Mouse (Mus musculus) mature B cell (primary cell): ENCODE data around the gene Fdx1.

Experiments used
- in situ Hi-C: fragments of 300-500 bp; cut with MboI; formaldehyde crosslinking; loops from 2 replicates; pipeline ENCODE4 v1.14.3; 2019

Fdx1 gene

GRCm38 (mm10) chr9:51964110-51964509 lies 754 bp upstream of the Fdx1 start:
- in situ Hi-C loops, result no loop called here

- in situ Hi-C loops, result no loop called here
Measured at GRCm38 (mm10) chr9:51961190-51961909, 2.0 kb downstream of the Fdx1 start.

- in situ Hi-C loops, result no loop called here
Measured at GRCm38 (mm10) chr9:51960331-51960730, 3.0 kb downstream of the Fdx1 start.

GRCm38 (mm10) chr9:51958981-51959380 lies 4.4 kb downstream of the Fdx1 start:
- in situ Hi-C loops, result no loop called here

- in situ Hi-C loops, result no loop called here
Measured at GRCm38 (mm10) chr9:51957025-51957424, 6.3 kb downstream of the Fdx1 start.

GRCm38 (mm10) chr9:51956484-51956883 lies 6.9 kb downstream of the Fdx1 start:
- in situ Hi-C loops, result no loop called here

GRCm38 (mm10) chr9:51951337-51951736 lies 12.0 kb downstream of the Fdx1 start:
- in situ Hi-C loops, result no loop called here

- in situ Hi-C loops, result no loop called here
Measured at GRCm38 (mm10) chr9:51950667-51951066, 12.7 kb downstream of the Fdx1 start.

GRCm38 (mm10) chr9:51950225-51950624 lies 13.1 kb downstream of the Fdx1 start:
- in situ Hi-C loops, result no loop called here

- in situ Hi-C loops, result no loop called here
Measured at GRCm38 (mm10) chr9:51943934-51944333, 19.4 kb downstream of the Fdx1 start.

- in situ Hi-C loops, result no loop called here
Measured at GRCm38 (mm10) chr9:51934641-51935040, 28.7 kb downstream of the Fdx1 start.

- in situ Hi-C loops, result no loop called here
Measured at GRCm38 (mm10) chr9:51931997-51932396, 31.4 kb downstream of the Fdx1 start.

- in situ Hi-C loops, result no loop called here
Measured at GRCm38 (mm10) chr9:51931054-51931690, 32.2 kb downstream of the Fdx1 start.

GRCm38 (mm10) chr9:51929972-51930371 lies 33.4 kb downstream of the Fdx1 start:
- in situ Hi-C loops, result no loop called here

GRCm38 (mm10) chr9:51928659-51929058 lies 34.7 kb downstream of the Fdx1 start:
- in situ Hi-C loops, result no loop called here

- in situ Hi-C loops, result no loop called here
Measured at GRCm38 (mm10) chr9:51928116-51928515, 35.2 kb downstream of the Fdx1 start.

- in situ Hi-C loops, result no loop called here
Measured at GRCm38 (mm10) chr9:51927680-51928079, 35.7 kb downstream of the Fdx1 start.

GRCm38 (mm10) chr9:51926629-51927028 lies 36.7 kb downstream of the Fdx1 start:
- in situ Hi-C loops, result no loop called here

- in situ Hi-C loops, result loop anchor here (25.0 kb wide), 1 partner anchor 762 kb away; the partner anchor contains the start of gene Gm32742
Measured at GRCm38 (mm10) chr9:51924551-51925081, 38.7 kb downstream of the Fdx1 start.

GRCm38 (mm10) chr9:51922756-51923155 lies 40.6 kb downstream of the Fdx1 start:
- in situ Hi-C loops, result loop anchor here (25.0 kb wide), 1 partner anchor 760 kb away; the partner anchor contains the start of gene Gm32742

- in situ Hi-C loops, result loop anchor here (25.0 kb wide), 1 partner anchor 753 kb away; the partner anchor contains the start of gene Gm32742
Measured at GRCm38 (mm10) chr9:51915580-51915979, 47.8 kb downstream of the Fdx1 start.

- in situ Hi-C loops, result loop anchor here (25.0 kb wide), 1 partner anchor 752 kb away; the partner anchor contains the start of gene Gm32742
Measured at GRCm38 (mm10) chr9:51914481-51915120, 48.8 kb downstream of the Fdx1 start.
